Mouse (Mus musculus) megakaryocyte, embryonic 14.5 days (primary cell): ENCODE data around the gene Dnajc16.

ENCODE experiments used
- FLI1 ChIP-seq: IDR thresholded peaks from 2 replicates; pipeline ENCODE4 v1.6.1; 2012; ENCODE audit warnings: low read length, inconsistent platforms, mixed read lengths
- GATA1 ChIP-seq: IDR thresholded peaks from 3 replicates; pipeline ENCODE4 v1.6.1; 2012; ENCODE audit warnings: mixed read lengths, low read length, inconsistent platforms, borderline replicate concordance

DNA sequence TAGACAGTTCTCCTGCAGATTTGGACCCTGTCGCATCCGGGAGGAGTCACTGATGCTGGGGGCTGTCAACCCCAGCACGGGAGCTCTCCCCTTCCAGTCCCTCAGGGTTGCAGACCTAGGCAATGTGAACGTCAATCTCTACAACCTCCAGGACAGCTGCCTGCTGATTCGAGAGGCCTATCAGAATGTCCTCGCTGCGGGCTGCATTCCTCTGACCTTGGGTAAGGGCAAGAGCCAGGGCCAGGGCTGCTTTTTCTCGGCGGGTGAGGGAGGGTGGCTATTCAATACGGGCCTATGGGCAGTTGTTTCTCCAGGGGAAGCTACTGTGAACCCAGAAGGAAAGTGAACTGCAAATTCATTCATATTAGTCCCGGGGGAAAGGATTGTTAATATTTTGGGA is 41.2 kb downstream of the Dnajc16 start:
- TF ChIP-seq GATA1 (no peak), FLI1 (no peak)
